Mouse (Mus musculus) hindbrain, postnatal 0 days (tissue): ENCODE data around the gene Glrb. TPM values are rescaled to one million over a fixed set of nuclear protein-coding genes. Genes with fewer than 3 reads are reported as not detected.
A peak's percentile ranks its signal among the peaks of the same experiment; 100 is the strongest.

ENCODE experiments used
- ATAC-seq: fragments of 200-750 bp; cut with Nextera tagmentation; 2 replicates; pipeline ENCODE4 v1.8.0; 2017; ENCODE audit warnings: mild to moderate bottlenecking, moderate TSS enrichment, moderate library complexity
- DNase-seq: peaks from one replicate; pipeline ENCODE4 v3.0.0-alpha.2; 2015; ENCODE audit warnings: low spot score
- H3K27ac ChIP-seq: fragments of 300-500 bp; sonication (generic); 2 replicates; pipeline ENCODE4 v1.5.1; 2014; ENCODE audit warnings: mild to moderate bottlenecking
- H3K27me3 ChIP-seq: fragments of 300-500 bp; sonication (generic); 2 replicates; pipeline ENCODE4 v1.6.1; 2014; ENCODE audit warnings: low read length, mixed read lengths; ENCODE audit not compliant: insufficient read depth
- H3K36me3 ChIP-seq: fragments of 300-500 bp; sonication (generic); 2 replicates; pipeline ENCODE4 v1.6.1; 2014; ENCODE audit warnings: low read length, mixed read lengths; ENCODE audit not compliant: insufficient read depth
- H3K4me1 ChIP-seq: fragments of 300-500 bp; sonication (generic); 2 replicates; pipeline ENCODE4 v1.6.1; 2014; ENCODE audit warnings: antibody characterized with exemption, low read length, mixed read lengths; ENCODE audit not compliant: insufficient read depth
- H3K4me2 ChIP-seq: fragments of 300-500 bp; sonication (generic); 2 replicates; pipeline ENCODE4 v1.6.1; 2014; ENCODE audit warnings: low read depth, mild to moderate bottlenecking, low read length, moderate library complexity, mixed read lengths
- H3K4me3 ChIP-seq: fragments of 300-500 bp; sonication (generic); 2 replicates; pipeline ENCODE4 v1.5.1; 2014; ENCODE audit warnings: low read length
- H3K9ac ChIP-seq: fragments of 300-500 bp; sonication (generic); replicated peaks from 2 replicates; pipeline ENCODE4 v1.6.1; 2014; ENCODE audit warnings: mild to moderate bottlenecking, low read length, moderate library complexity, mixed read lengths
- H3K9me3 ChIP-seq: fragments of 300-500 bp; sonication (generic); 2 replicates; pipeline ENCODE4 v1.6.1; 2016; ENCODE audit warnings: low read length, mixed read lengths
- CTCF ChIP-seq: IDR thresholded peaks from 2 replicates; pipeline ENCODE4 v1.5.1; 2016; ENCODE audit warnings: antibody characterized with exemption, control low read depth, low read depth
- WGBS: fragments of 180-500 bp; shearing (Covaris S2); extraction: QIAGEN DNeasy Blood & Tissue Kit; methylation state at CpG from one replicate; pipeline ENCODE4 v1.1.7; 2014; 5-methylcytosine and 5-hydroxymethylcytosine counted together
- polyA plus RNA-seq: library from polyadenylated mRNA; unstranded; fragments of >200 nt; fragmentation: Nextera tagmentation; extraction: Ambion mirVana; gene quantifications from 2 replicates; pipeline ENCODE4 v1.2.1, GENCODE M21; 2015
- total RNA-seq: library from RNA; depleted of rRNA; stranded (reverse); fragments of >200 nt; gene quantifications from 2 replicates; pipeline ENCODE4 v1.2.3, GENCODE M21; 2014

The Glrb gene
- total and polyA plus RNA-seq, 2 experiments from 2014 or later: 85.7 to 99.6 TPM

- ATAC-seq (no peak), DNase-seq (no peak)
- Histone ChIP-seq H3K27ac (no peak overlapping the region), H3K9me3 (no peaks in the 10 kb centered on the region), H3K36me3 (no peaks in the 10 kb centered on the region), H3K4me3 (no peak overlapping the region), H3K27me3 (no peaks in the 10 kb centered on the region), H3K9ac (no peak overlapping the region), H3K4me1 (no peaks in the 10 kb centered on the region), H3K4me2 (no peak overlapping the region)
- TF ChIP-seq CTCF: no peak
- WGBS: 70% methylated on average over 3 of the region's 3 CpGs
These were observed 75.9 kb downstream of the Glrb start for GRCm38 (mm10) chr3:80837583-80837982.

- H3K27me3 ChIP-seq: no peaks in the 10 kb centered on the region
- DNase-seq: no peak
- H3K4me2 ChIP-seq: no peak overlapping the region
- H3K4me3 ChIP-seq: no peak overlapping the region
- no peaks in the 10 kb centered on the region for H3K36me3 ChIP-seq
- no peaks in the 10 kb centered on the region for H3K4me1 ChIP-seq
- no peak for ATAC-seq
- 0 out of 2 replicates have a peak, but pooled peaks cover 3% of the 10 kb centered on the region for H3K9me3 ChIP-seq
- 94% methylated on average over 1 of the region's 1 CpGs for WGBS
- H3K9ac ChIP-seq: no peak overlapping the region
- no peak for TF ChIP-seq CTCF
- H3K27ac ChIP-seq: no peak overlapping the region
These were observed 89.5 kb downstream of the Glrb start for GRCm38 (mm10) chr3:80823975-80824374.

- no peak for DNase-seq
- H3K9ac ChIP-seq: no peak overlapping the region
- no peak overlapping the region for H3K4me3 ChIP-seq
- H3K4me2 ChIP-seq: no peak overlapping the region
- H3K9me3 ChIP-seq: no peaks in the 10 kb centered on the region
- H3K27ac ChIP-seq: no peak overlapping the region
- H3K36me3 ChIP-seq: no peaks in the 10 kb centered on the region
- no peak for TF ChIP-seq CTCF
- WGBS: 97% methylated on average over 1 of the region's 1 CpGs
- no peaks in the 10 kb centered on the region for H3K27me3 ChIP-seq
- no peaks in the 10 kb centered on the region for H3K4me1 ChIP-seq
- no peak for ATAC-seq
These were observed 94.8 kb downstream of the Glrb start for GRCm38 (mm10) chr3:80818619-80819018.

- no peak for DNase-seq
- Histone ChIP-seq H3K4me2 (no peak overlapping the region), H3K4me3 (no peak overlapping the region), H3K27me3 (no peaks in the 10 kb centered on the region), H3K36me3 (no peaks in the 10 kb centered on the region), H3K9me3 (no peaks in the 10 kb centered on the region), H3K9ac (no peak overlapping the region), H3K27ac (no peak overlapping the region), H3K4me1 (no peaks in the 10 kb centered on the region)
- TF ChIP-seq CTCF: no peak
- no peak for ATAC-seq
These were observed 99.7 kb downstream of the Glrb start for GRCm38 (mm10) chr3:80813734-80814133.

GRCm38 (mm10) chr3:80812237-80812636, 101.2 kb downstream of the Glrb start:
- no peak overlapping the region for H3K4me2 ChIP-seq
- ATAC-seq (no peak), DNase-seq (no peak)
- H3K9me3 ChIP-seq: no peaks in the 10 kb centered on the region
- no peak for TF ChIP-seq CTCF
- H3K4me3 ChIP-seq: no peak overlapping the region
- H3K27me3 ChIP-seq: no peaks in the 10 kb centered on the region
- WGBS: 79% methylated on average over 3 of the region's 3 CpGs
- no peaks in the 10 kb centered on the region for H3K4me1 ChIP-seq
- no peak overlapping the region for H3K9ac ChIP-seq
- H3K36me3 ChIP-seq: no peaks in the 10 kb centered on the region
- H3K27ac ChIP-seq: no peak overlapping the region

GRCm38 (mm10) chr3:80805327-80805726, 108.1 kb downstream of the Glrb start:
- Histone ChIP-seq H3K27ac (no peak overlapping the region), H3K4me1 (no peaks in the 10 kb centered on the region), H3K9me3 (no peaks in the 10 kb centered on the region), H3K4me3 (no peak overlapping the region), H3K27me3 (no peaks in the 10 kb centered on the region), H3K9ac (no peak overlapping the region), H3K36me3 (no peaks in the 10 kb centered on the region), H3K4me2 (no peak overlapping the region)
- DNase-seq (peak; percentile 77), ATAC-seq (no peak)
- 9% methylated on average over 1 of the region's 1 CpGs for WGBS
- TF ChIP-seq CTCF: peak; percentile 66

- TF ChIP-seq CTCF: no peak
- H3K27ac ChIP-seq: peak overlapping the region; percentile 95
- no peak overlapping the region for H3K4me3 ChIP-seq
- H3K9me3 ChIP-seq: no peaks in the 10 kb centered on the region
- peaks cover 1% of the 10 kb centered on the region; the same call in 1 of the 2 replicates for H3K4me1 ChIP-seq
- 53% methylated on average over 1 of the region's 1 CpGs for WGBS
- H3K27me3 ChIP-seq: no peaks in the 10 kb centered on the region
- DNase-seq: peak; percentile 36
- no peak overlapping the region for H3K9ac ChIP-seq
- peak overlapping the region; percentile 69 for H3K4me2 ChIP-seq
- H3K36me3 ChIP-seq: no peaks in the 10 kb centered on the region
- no peak for ATAC-seq
These were observed 109.6 kb downstream of the Glrb start for GRCm38 (mm10) chr3:80803811-80804210.
